Mouse (Mus musculus) hindbrain, embryonic 15.5 days (tissue): ENCODE measurements at regions not wholly inside any gene's neighbourhood (a gene's known extent, or its start where the extent isn't known, plus 50 kb on each side); places are given as distances from the start of the nearest gene placed in this dataset.
"Not testable (repeated sequence)": the region's sequence is repeated elsewhere in the genome, so short reads cannot be mapped to it uniquely, and the experiment has no call there.

Experiments
- ATAC-seq: fragments of 200-750 bp; cut with Nextera tagmentation; 2 replicates; pipeline ENCODE4 v1.8.0; 2017; ENCODE audit warnings: low read depth, moderate number of reproducible peaks, moderate TSS enrichment; ENCODE audit not compliant: low FRiP score
- H3K27ac ChIP-seq: fragments of 300-500 bp; sonication (generic); replicated peaks from 2 replicates; pipeline ENCODE4 v1.5.1; 2015; ENCODE audit warnings: mild to moderate bottlenecking, inconsistent platforms
- H3K27me3 ChIP-seq: fragments of 300-500 bp; sonication (generic); 2 replicates; pipeline ENCODE4 v1.6.1; 2015; ENCODE audit warnings: control low read depth, inconsistent platforms
- H3K36me3 ChIP-seq: fragments of 300-500 bp; sonication (generic); 2 replicates; pipeline ENCODE4 v1.6.1; 2015; ENCODE audit warnings: control low read depth, inconsistent platforms
- H3K4me1 ChIP-seq: fragments of 300-500 bp; sonication (generic); replicated peaks from 2 replicates; pipeline ENCODE4 v1.6.1; 2015; ENCODE audit warnings: control low read depth, inconsistent platforms
- H3K4me2 ChIP-seq: fragments of 300-500 bp; sonication (generic); 2 replicates; pipeline ENCODE4 v1.6.1; 2015; ENCODE audit warnings: moderate library complexity, mild to moderate bottlenecking, inconsistent platforms
- H3K4me3 ChIP-seq: fragments of 300-500 bp; sonication (generic); 2 replicates; pipeline ENCODE4 v1.5.1; 2015; ENCODE audit warnings: mild to moderate bottlenecking, inconsistent platforms
- H3K9ac ChIP-seq: fragments of 300-500 bp; sonication (generic); 2 replicates; pipeline ENCODE4 v1.6.1; 2015; ENCODE audit warnings: inconsistent platforms
- H3K9me3 ChIP-seq: fragments of 300-500 bp; sonication (generic); 2 replicates; pipeline ENCODE4 v1.6.1; 2016; ENCODE audit warnings: control low read depth, inconsistent platforms
- WGBS: fragments of 180-500 bp; shearing (Covaris S2); methylation state at CpG from one replicate; pipeline ENCODE4 v1.1.7; 2015; 5-methylcytosine and 5-hydroxymethylcytosine counted together

- H3K27me3 ChIP-seq, result no peaks in the 10 kb centered on the region
- WGBS, result 29% methylated on average over 2 of the region's 2 CpGs
- H3K9ac ChIP-seq, result no peak overlapping the region
- H3K4me3 ChIP-seq, result no peak overlapping the region
- no peak overlapping the region for H3K4me2 ChIP-seq
- ATAC-seq, result no peak
- H3K27ac ChIP-seq, result no peak overlapping the region
- no peaks in the 10 kb centered on the region for H3K36me3 ChIP-seq
- H3K9me3 ChIP-seq, result no peaks in the 10 kb centered on the region
- no peaks in the 10 kb centered on the region for H3K4me1 ChIP-seq
Observed at GRCm38 (mm10) chr14:104410730-104411129, 57.1 kb downstream of the Pou4f1 start.

DNA sequence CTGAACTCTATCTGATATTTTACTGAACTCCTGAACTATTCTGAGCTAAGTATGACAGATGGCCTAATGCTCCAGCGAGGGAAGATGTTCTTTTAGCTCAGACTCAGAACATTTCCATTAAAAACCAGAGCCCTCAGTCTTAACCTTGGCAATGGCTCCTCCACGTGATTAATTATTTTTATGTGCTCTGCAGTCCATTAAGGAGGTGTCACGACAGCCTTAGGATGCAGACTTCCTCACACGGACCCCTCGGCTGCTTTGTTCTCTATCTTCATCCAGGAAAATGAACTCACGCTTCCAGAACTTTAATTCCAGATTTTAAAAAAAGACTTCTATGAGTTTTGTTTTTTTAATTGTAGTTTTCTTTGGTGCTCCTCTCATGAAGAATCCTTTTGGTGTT lies 57.5 kb downstream of the Pou4f1 start:
- H3K9me3 ChIP-seq, result no peaks in the 10 kb centered on the region
- H3K36me3 ChIP-seq, result no peaks in the 10 kb centered on the region
- H3K9ac ChIP-seq, result no peak overlapping the region
- ATAC-seq, result no peak
- H3K27me3 ChIP-seq, result no peaks in the 10 kb centered on the region
- H3K4me3 ChIP-seq, result no peak overlapping the region
- 32% methylated on average over 6 of the region's 6 CpGs for WGBS
- no peak overlapping the region for H3K27ac ChIP-seq
- no peaks in the 10 kb centered on the region for H3K4me1 ChIP-seq
- no peak overlapping the region for H3K4me2 ChIP-seq

DNA sequence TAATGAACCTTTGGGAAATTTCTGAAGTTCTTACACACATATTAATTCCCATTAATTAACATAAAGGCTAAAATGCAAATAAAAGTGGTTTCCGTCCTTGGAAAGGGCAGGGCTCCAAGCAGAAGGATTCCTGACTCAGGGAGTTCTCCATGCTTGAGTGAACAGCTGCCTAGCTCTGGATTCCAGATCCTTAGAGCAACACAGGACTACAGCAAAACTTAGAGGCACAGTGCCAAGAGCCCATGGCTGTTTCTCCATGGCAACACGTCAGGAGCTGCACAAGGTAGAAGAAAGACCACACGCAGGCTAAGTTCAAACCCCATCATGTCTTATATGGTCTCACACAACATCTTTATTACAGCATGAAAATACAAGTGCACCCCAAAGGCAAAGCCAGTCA lies 61.7 kb downstream of the Pou4f1 start:
- no peak overlapping the region for H3K4me2 ChIP-seq
- WGBS, result 50% methylated on average over 3 of the region's 3 CpGs
- H3K4me3 ChIP-seq, result no peak overlapping the region
- H3K27me3 ChIP-seq, result no peaks in the 10 kb centered on the region
- no peaks in the 10 kb centered on the region for H3K4me1 ChIP-seq
- H3K9me3 ChIP-seq, result no peaks in the 10 kb centered on the region
- H3K27ac ChIP-seq, result no peak overlapping the region
- no peak for ATAC-seq
- H3K36me3 ChIP-seq, result no peaks in the 10 kb centered on the region
- no peak overlapping the region for H3K9ac ChIP-seq

GRCm38 (mm10) chr14:104389297-104390071 lies 78.3 kb downstream of the Pou4f1 start:
- ATAC-seq, result no peak
- H3K9me3 ChIP-seq, result no peaks in the 10 kb centered on the region
- H3K4me2 ChIP-seq, result no peak overlapping the region
- no peaks in the 10 kb centered on the region for H3K4me1 ChIP-seq
- no peak overlapping the region for H3K27ac ChIP-seq
- H3K9ac ChIP-seq, result no peak overlapping the region
- whole genome bisulfite sequencing, result 54% methylated on average over 8 of the region's 8 CpGs
- no peaks in the 10 kb centered on the region for H3K36me3 ChIP-seq
- no peak overlapping the region for H3K4me3 ChIP-seq
- H3K27me3 ChIP-seq, result no peaks in the 10 kb centered on the region

- H3K27ac ChIP-seq, result no peak overlapping the region
- ATAC-seq, result no peak
- H3K27me3 ChIP-seq, result no peaks in the 10 kb centered on the region
- no peaks in the 10 kb centered on the region for H3K9me3 ChIP-seq
- H3K4me2 ChIP-seq, result no peak overlapping the region
- H3K4me3 ChIP-seq, result no peak overlapping the region
- H3K9ac ChIP-seq, result no peak overlapping the region
- no peaks in the 10 kb centered on the region for H3K4me1 ChIP-seq
- 63% methylated on average over 2 of the region's 2 CpGs for WGBS
- no peaks in the 10 kb centered on the region for H3K36me3 ChIP-seq
Observed at GRCm38 (mm10) chr14:104388879-104389278, 78.9 kb downstream of the Pou4f1 start.

DNA sequence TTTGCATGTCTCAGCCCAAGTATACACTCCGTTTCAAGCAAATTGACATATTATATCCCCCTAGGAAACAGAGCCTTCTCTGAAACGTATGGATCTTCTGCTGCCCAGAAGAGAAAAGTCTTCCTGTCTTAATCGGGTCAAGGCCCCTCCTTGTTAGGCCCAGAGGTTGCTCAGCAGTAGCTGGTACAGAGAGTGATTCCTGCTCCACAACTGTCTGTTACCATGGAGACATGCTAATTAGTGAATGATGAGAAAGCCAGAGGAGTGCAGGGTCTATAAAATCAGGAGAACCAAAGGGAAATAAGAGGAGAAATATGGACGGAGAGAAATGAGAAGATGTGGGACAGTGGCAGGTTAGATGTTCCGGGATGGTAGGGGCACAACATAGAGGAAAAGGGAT lies 86.8 kb downstream of the Pou4f1 start:
- H3K27me3 ChIP-seq, result no peaks in the 10 kb centered on the region
- no peak overlapping the region for H3K4me2 ChIP-seq
- H3K27ac ChIP-seq, result no peak overlapping the region
- peak; percentile 86 for ATAC-seq
- H3K4me3 ChIP-seq, result no peak overlapping the region
- 0 out of 2 replicates have a peak, but pooled peaks cover 4% of the 10 kb centered on the region for H3K4me1 ChIP-seq
- H3K36me3 ChIP-seq, result no peaks in the 10 kb centered on the region
- 30% methylated on average over 5 of the region's 5 CpGs for WGBS
- no peak overlapping the region for H3K9ac ChIP-seq
- no peaks in the 10 kb centered on the region for H3K9me3 ChIP-seq

DNA sequence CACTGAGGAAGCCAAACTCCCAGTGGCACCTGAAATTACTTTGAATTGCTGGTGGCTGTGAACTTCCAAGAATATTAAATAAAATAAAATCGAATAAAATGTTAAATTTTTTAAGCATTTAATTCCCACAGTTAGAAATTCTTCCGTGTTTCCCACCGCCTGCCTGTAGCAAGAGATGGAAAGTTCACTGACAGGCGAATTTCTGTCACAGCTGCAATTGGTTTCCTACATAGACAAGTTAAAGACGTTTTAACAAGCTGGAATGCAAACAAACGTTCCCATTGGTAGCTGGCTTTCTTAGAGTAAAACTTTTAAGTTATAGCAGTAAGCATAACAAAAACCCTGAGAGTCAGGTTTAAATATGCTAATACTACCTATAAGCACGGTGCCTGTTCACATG lies 95.0 kb downstream of the Pou4f1 start:
- H3K27ac ChIP-seq, result no peak overlapping the region
- H3K9ac ChIP-seq, result no peak overlapping the region
- no peaks in the 10 kb centered on the region for H3K9me3 ChIP-seq
- H3K4me3 ChIP-seq, result no peak overlapping the region
- H3K36me3 ChIP-seq, result no peaks in the 10 kb centered on the region
- 75% methylated on average over 7 of the region's 7 CpGs for WGBS
- H3K27me3 ChIP-seq, result no peaks in the 10 kb centered on the region
- H3K4me1 ChIP-seq, result no peaks in the 10 kb centered on the region
- ATAC-seq, result no peak
- no peak overlapping the region for H3K4me2 ChIP-seq

GRCm38 (mm10) chr14:104356636-104357035 lies 111.2 kb downstream of the Pou4f1 start:
- Histone ChIP-seq H3K4me2 (no peak overlapping the region), H3K27me3 (no peaks in the 10 kb centered on the region), H3K4me1 (no peaks in the 10 kb centered on the region), H3K27ac (no peak overlapping the region), H3K4me3 (no peak overlapping the region), H3K36me3 (no peaks in the 10 kb centered on the region), H3K9me3 (no peaks in the 10 kb centered on the region), H3K9ac (no peak overlapping the region)
- ATAC-seq, result peak; percentile 63; the same call in 1 of the 2 replicates
- WGBS, result 61% methylated on average over 1 of the region's 1 CpGs

DNA sequence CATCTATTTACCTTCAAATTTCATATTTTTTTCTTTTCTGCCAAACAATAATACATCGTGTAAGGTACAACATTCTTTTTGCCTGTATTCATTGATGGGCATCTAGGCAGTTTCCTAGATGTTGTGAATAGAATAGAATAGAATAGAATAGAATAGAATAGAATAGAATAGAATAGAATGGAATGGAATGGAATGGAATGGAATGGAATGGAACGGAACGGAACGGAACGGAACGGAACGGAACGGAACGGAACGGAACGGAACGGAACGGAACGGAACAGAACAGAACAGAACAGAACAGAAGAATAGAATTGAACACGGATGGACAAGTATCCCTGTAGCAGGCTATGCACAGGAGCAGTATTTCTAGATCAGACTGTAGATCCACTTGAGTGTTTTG lies 131.0 kb downstream of the Pou4f1 start:
- H3K4me2 ChIP-seq, H3K36me3 ChIP-seq, H3K9ac ChIP-seq, H3K27ac ChIP-seq, ATAC-seq, H3K4me1 ChIP-seq, H3K27me3 ChIP-seq, H3K9me3 ChIP-seq, H3K4me3 ChIP-seq: not testable (repeated sequence)
- WGBS, result 95% methylated on average over 15 of the region's 15 CpGs

DNA sequence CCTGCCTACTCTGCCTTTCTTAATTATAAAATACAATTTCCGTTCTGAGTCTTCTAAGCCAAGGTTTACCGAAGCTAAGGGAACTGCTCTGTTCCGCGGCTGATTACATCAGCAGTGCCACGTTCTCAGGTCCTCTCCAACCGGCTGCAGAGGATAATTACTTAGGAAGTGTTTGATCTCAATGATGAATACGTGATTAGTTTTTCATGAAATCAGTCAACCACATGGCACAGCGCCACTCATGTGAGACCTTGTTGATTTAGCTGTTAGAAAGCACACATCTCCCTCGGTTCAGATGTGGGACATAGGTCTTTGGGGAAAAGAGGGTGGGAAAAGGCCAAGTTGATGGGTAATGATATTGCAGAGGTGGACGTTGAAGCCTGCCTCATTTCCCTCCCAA lies 141.7 kb downstream of the Pou4f1 start:
- no peak for ATAC-seq
- no peaks in the 10 kb centered on the region for H3K27me3 ChIP-seq
- H3K36me3 ChIP-seq, result no peaks in the 10 kb centered on the region
- no peaks in the 10 kb centered on the region for H3K4me1 ChIP-seq
- H3K4me3 ChIP-seq, result no peak overlapping the region
- WGBS, result 45% methylated on average over 10 of the region's 10 CpGs
- peak overlapping the region; percentile 3; the same call in 1 of the 2 replicates for H3K4me2 ChIP-seq
- no peak overlapping the region for H3K27ac ChIP-seq
- no peaks in the 10 kb centered on the region for H3K9me3 ChIP-seq
- no peak overlapping the region for H3K9ac ChIP-seq

- no peak overlapping the region for H3K4me2 ChIP-seq
- no peaks in the 10 kb centered on the region for H3K9me3 ChIP-seq
- WGBS, result 46% methylated on average over 5 of the region's 5 CpGs
- no peak overlapping the region for H3K27ac ChIP-seq
- no peak for ATAC-seq
- peaks cover 9% of the 10 kb centered on the region for H3K4me1 ChIP-seq
- no peak overlapping the region for H3K4me3 ChIP-seq
- no peaks in the 10 kb centered on the region for H3K36me3 ChIP-seq
- H3K27me3 ChIP-seq, result peaks cover 2% of the 10 kb centered on the region; the same call in 1 of the 2 replicates
- H3K9ac ChIP-seq, result no peak overlapping the region
Observed at GRCm38 (mm10) chr14:104300141-104300540, 167.7 kb downstream of the Pou4f1 start.

GRCm38 (mm10) chr14:104298312-104298711 lies 169.5 kb downstream of the Pou4f1 start:
- Histone ChIP-seq H3K27ac (no peak overlapping the region), H3K36me3 (no peaks in the 10 kb centered on the region), H3K4me1 (peaks cover 9% of the 10 kb centered on the region), H3K4me2 (no peak overlapping the region), H3K4me3 (no peak overlapping the region), H3K9ac (no peak overlapping the region), H3K27me3 (peaks cover 6% of the 10 kb centered on the region; the same call in 1 of the 2 replicates), H3K9me3 (no peaks in the 10 kb centered on the region)
- no peak for ATAC-seq
- WGBS, result 17% methylated on average over 4 of the region's 4 CpGs
